Mouse (Mus musculus) adrenal gland, adult 8-10 months (tissue): ENCODE data around the gene Smim27. TPM values are rescaled to one million over a fixed set of nuclear protein-coding genes. Genes with fewer than 3 reads are reported as not detected.

Experiments
- DNase-seq: peaks from one replicate; pipeline ENCODE4 v3.0.0; 2022
- total RNA-seq, 4 experiments: library from RNA; stranded (reverse); gene quantifications; 2 replicates each; pipeline ENCODE4 v1.2.4; 2022

Smim27 gene
- total RNA-seq, 4 experiments from 2014 or later = 39.1 to 77.7 (median 55.6) TPM

DNA sequence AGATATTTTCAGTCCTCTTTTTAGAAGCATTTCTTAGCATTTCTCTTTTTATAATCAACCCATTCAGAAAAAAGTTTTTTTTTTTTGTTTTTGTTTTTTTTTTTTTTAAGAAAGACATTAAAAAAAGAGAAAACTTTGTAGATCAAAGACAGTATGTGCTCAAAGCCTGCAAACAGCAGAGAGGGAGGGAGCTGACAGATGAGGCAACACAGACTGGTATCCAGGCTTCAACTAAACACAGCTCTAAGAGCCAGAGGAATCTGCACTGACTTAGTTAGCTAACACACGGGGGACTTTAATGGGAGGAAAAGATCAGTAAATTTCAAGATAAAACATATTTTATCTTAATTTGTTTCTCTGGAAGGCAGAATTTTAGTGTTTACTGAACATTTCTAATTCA is 5.1 kb upstream of the Smim27 start:
- DNase-seq = no peak

DNA sequence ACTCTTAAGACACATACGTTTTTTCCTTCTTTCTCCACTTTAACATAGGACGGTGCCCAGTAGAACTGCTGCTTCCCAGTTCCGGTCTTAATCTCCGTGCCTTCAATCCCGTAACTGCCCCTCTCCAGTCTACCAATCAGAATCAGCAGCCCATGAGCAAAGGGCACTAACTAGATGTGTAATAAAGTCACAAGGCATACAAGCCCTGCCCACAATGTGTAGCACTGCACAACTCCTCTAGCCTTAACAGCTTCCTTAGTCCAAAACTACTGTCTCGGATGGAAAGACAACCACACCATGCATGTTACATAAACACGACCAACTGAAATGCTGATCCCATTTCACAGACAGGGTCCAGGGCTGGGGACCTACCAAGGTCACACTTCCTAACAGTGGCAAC is 1.7 kb upstream of the Smim27 start:
- DNase-seq = peak; percentile 21

GRCm38 (mm10) chr4:40268204-40268813 is 1.1 kb upstream of the Smim27 start:
- DNase-seq = peak; percentile 89

DNA sequence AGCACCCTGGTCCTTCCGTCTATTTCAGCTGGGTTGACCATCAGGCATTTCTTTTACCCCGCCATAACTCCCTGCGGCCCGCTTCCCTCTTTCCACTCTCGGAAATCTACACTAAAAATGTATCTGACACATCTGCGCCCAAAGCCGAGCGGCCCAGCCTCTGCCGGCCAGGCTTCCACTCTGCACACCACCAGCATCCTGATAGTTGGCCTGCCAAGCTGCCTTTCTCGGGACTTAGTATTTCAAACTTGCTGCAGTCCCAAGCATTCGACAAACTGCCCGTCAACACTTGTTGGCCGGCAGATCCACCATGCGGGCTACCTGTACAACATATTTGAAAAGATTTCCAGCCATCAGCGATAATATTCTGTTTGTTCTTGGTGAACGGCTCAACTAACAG is 544 bp upstream of the Smim27 start:
- no peak for DNase-seq

GRCm38 (mm10) chr4:40278880-40279275 is 9.5 kb downstream of the Smim27 start:
- DNase-seq = no peak

- peak; percentile 89 for DNase-seq
These were observed 10.0 kb downstream of the Smim27 start, which contains the start of gene Ndufb6 for GRCm38 (mm10) chr4:40279276-40279900. Ndufb6 (minus strand) TSS chr4:40279421.

GRCm38 (mm10) chr4:40285582-40285981 is 16.2 kb downstream of the Smim27 start:
- DNase-seq = peak; percentile 37

GRCm38 (mm10) chr4:40287415-40287814 is 18.0 kb downstream of the Smim27 start:
- no peak for DNase-seq

- DNase-seq = no peak
These were observed 19.7 kb downstream of the Smim27 start for GRCm38 (mm10) chr4:40289046-40289445.

- DNase-seq = peak; percentile 42
These were observed 22.1 kb downstream of the Smim27 start for GRCm38 (mm10) chr4:40291511-40291910.

GRCm38 (mm10) chr4:40299169-40299568 is 29.8 kb downstream of the Smim27 start:
- no peak for DNase-seq

DNA sequence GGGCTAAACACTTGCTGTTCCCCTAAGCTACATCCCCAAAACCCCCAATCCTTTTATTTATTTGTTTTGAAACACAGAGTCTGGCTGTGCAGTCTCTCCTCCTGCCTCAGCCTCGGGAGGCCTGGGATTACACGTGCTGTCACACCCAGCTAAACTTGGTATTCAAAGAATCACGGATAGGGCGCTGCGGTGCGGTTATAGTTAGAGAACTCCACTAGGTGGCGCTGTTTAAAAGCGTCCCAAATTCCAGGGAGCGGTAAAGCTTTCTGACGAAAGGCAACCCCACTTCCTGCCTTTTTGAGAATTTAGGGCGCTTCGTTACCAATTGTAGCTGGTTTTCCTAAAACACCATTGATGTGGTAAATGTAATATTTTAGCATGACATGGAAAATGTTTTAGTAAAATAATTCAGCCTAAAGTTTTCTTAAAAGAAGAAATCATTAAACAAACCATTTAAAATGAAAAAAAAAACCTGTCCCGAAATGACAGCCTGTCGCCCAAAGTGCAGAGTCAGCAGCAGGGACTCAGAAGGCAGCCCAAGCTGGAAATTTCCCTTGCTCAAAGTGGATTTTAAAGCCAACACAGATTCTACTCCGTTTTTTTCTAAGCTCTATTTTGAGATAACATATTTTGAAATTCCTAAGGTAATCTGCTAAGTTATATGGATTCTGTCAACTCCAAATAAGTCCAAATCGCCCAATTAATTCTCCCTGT is 31.9 kb downstream of the Smim27 start:
- peak; percentile 49 for DNase-seq

DNA sequence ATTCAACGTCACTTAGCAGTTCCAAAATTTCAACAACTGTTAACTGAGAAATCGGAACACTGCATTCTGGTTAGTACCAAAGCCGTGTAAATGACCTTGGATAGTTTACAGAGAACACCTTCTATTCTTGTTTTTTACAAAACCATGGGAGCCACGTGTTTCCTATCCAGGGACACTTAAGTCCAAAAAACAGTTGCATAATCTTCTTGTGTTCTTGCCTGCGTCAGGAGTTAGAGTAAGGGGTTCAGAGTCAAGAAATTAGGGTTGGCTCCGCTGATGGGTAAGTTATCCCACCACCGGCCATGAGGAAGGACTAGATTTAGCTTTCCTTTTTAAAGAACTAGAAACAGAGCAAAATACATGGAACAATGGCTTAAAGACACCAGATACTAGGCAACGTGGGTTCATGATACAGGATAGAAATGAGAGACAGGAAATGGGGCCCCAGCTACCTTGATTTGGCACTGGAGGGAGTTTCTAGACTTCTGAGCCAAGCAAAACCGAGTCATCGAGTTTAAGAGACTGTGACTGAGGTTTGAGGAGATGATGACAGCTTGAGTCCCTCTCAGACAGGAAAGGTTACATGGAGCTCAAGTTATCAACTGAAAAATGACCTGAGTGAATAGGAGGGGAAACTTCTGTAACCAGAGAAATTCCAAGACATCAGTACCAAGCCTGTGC is 33.2 kb downstream of the Smim27 start:
- no peak for DNase-seq

DNA sequence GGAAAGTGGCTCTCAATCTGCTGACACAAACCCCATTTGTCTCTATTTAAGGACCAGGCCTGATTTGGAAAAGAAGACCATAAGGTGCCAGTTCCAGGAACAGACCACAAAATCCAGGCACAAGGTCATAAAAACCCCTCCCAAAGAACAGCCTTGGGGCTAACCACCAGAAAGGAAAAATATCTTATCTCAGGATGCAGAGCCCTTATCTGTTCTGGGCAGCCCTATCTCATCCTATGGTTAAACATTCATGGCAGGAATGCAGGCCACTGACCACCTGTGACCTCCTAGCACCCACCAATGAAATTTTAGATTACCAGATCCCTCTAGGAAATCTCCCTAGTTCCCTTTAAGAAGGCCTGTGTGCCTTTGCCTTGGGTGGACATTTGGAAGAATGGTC is 40.3 kb downstream of the Smim27 start:
- no peak for DNase-seq

DNA sequence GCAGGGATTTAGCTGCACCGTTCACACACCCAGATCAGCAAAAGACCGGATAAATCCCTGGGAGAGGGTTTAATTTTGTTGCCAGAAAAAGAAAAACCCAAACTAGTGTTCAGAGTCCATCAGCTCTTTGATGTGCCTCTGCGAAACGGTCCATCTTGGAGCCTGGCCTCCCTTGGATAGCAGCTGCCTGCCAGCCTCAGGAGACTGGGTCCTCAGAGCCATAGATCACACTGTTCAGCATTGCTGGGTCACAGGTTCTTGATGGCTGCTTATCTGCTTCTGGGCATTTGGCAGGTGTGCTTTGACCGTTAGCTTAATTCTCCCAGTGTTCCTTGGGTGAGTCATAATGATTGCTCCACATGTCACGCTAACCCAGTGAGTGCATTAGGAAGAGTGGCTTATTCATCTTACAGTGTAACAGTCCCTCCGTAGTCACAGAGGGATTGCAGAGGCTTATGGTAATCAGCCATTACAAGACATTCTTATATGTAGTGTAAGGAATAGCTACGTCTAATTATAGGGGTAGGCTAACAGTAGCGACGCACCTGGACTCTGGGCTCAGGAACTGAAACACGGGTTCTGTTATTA is 41.5 kb downstream of the Smim27 start:
- no peak for DNase-seq

GRCm38 (mm10) chr4:40312213-40312612 is 42.8 kb downstream of the Smim27 start:
- no peak for DNase-seq

- no peak for DNase-seq
These were observed 43.6 kb downstream of the Smim27 start for GRCm38 (mm10) chr4:40313026-40313425.

DNA sequence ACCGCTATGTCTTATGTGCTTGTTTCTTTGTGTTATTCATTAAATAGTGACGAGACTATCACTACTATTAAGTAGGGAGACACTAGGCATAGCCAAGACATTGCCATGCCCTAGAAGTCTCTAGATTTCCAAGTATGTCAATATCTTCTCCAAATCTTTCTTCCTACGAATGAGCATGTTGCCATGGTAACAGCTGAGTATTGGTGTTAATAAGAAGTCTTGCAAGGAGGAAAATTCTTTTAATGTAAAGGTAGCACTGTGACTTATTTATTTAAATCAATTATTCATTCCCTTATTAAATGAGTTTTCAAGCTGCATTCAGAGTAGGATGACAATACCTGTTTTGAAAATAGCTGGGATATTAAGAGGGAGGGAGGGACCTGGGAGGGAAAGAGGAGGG is 48.0 kb downstream of the Smim27 start:
- DNase-seq = no peak
